Mouse (Mus musculus): ENCODE data around the gene Ntf3.

Ntf3 gene

GRCm38 (mm10) chr6:126166548-126167207, at the start of gene Ntf3:
Gene Ntf3, minus strand, starts transcription at chr6:126166910.
- DNase-seq: no peak

GRCm38 (mm10) chr6:126213330-126213729, 46.6 kb upstream of the Ntf3 start:
- DNase-seq: no peak

GRCm38 (mm10) chr6:126203366-126203765, 36.7 kb upstream of the Ntf3 start:
- DNase-seq: no peak

GRCm38 (mm10) chr6:126202959-126203358, 36.2 kb upstream of the Ntf3 start:
- DNase-seq: no peak

DNA sequence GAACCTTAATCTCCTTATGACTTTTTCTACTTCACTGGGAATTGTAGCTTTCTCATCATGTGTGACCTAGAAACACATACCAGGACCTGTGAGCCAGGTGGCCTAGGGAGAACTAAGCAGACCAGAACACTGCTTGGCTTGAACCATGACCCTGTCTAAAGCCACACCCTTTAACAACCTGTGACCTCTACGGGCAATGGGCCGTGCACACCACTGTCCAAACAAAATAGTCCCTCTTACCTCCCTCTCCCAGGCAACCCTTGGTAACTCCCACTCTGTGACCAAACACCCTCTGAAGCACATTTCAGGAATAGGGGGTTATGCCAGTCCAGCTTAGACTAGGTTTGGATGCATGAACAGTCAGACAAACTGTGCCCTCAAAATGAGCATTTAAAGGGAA, 35.0 kb upstream of the Ntf3 start:
- DNase-seq: no peak

DNA sequence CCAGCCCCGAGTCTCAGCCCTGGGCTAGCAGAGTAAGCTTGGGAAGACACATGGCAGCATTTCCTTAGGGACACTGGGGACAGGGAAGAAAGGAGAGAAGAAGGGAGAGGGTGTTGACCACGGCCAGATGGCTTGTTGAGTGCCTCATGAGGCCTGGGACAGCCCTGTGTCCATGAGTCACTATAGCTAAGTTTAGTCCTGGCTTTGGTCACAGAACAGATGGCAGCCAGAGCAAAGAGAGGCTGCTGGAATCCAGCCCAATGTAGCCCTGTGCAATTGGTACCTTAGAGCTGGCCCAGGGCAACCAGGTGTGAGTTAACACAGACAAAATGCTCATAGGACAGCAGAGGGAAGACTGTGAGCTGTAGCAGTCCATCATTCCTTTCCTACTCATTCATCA, 33.2 kb upstream of the Ntf3 start:
- DNase-seq: no peak

GRCm38 (mm10) chr6:126194760-126195159, 28.1 kb upstream of the Ntf3 start:
- DNase-seq: no peak

- no peak for DNase-seq
These were observed 23.6 kb upstream of the Ntf3 start for GRCm38 (mm10) chr6:126190218-126190871.

GRCm38 (mm10) chr6:126187400-126187799, 20.7 kb upstream of the Ntf3 start:
- DNase-seq: no peak

GRCm38 (mm10) chr6:126186116-126186515, 19.4 kb upstream of the Ntf3 start:
- no peak for DNase-seq

GRCm38 (mm10) chr6:126172071-126172470, 5.4 kb upstream of the Ntf3 start:
- no peak for DNase-seq

- no peak for DNase-seq
These were observed 4.1 kb upstream of the Ntf3 start for GRCm38 (mm10) chr6:126170772-126171171.

DNA sequence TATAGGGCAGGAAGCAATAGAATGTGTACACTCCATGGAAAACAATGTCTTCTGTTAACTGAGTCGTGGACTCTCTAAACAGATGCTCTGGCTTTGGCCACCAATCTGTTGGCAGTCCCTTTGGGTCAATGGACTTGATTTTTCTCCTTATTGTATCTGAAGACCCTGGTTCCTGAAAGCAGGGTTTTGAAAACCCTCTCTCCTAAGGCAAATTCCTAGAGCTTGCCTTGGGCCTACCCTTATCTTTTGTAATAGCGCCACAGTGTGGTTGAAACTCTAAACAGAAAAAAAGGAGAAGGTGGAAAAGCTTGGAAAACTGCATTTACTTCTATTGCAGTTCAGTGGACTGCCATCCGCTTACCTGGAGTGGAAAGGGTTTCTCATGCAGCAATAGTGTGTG, 1.0 kb upstream of the Ntf3 start:
- DNase-seq: no peak

DNA sequence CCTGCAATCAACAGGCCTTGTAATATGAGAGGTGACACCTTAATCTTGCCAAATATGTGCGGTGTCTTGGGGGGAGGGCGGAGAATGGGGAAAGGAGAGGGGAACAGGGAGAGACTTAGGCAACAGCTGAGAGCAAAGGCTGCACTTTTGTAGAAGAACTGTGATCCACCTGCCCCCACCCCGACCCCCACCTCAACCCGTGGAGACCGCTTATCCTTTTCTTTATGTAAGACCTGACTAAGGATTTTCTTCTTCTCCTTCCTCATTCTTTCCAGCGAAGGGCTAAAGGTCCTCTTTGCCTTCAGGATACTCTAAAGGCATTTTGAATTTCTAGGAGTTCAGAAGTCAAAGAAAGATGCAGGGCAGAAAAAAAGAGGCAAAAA, 489 bp upstream of the Ntf3 start:
- no peak for DNase-seq

DNA sequence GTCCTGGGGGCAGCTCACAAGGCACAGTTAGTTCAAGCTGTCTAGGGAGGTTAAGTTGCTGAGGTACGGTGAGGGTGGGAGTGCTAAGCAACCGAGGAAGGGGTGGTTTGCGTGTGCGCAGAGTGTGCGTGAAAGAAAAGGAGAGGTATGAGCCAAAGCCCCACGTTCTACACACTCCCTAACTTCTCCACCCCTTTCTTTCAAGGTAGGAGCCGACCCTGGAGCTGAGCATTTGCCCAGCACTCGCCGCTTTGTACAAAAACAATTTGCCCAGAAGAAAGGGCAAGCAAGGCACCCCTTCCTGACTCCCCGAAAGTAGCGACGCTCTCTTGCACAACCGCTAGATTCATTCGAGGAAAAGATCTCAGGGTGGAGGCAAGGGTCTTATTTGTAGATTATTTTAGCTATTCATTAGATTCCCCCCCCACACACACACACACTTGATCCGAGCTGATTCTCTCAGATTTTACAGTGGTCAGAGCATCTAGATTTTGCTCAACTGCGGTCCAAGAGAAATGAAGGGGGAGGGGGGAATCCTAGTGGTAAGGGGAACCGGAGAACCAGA, 1.0 kb downstream of the Ntf3 start:
- DNase-seq: no peak

DNA sequence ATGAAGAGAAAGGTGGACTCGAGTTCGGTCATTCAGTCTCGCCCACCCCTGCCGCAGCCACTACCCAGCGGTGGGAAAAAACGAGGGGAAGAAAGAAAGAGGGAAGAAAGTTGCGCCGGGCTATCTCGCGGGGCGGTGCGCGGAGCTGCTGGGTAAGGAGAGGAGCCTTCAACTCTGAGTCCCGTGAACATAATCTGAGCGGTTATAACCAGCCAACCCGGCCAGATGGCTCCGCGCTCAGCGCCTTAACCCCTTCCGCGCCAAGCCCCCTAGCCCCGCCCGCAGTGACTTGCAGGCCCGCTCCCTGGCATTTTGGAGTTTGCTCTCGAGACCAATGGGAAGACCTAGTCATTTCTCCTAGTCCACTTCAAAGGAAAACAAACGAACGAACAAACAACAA, 1.9 kb downstream of the Ntf3 start:
- DNase-seq: no peak

DNA sequence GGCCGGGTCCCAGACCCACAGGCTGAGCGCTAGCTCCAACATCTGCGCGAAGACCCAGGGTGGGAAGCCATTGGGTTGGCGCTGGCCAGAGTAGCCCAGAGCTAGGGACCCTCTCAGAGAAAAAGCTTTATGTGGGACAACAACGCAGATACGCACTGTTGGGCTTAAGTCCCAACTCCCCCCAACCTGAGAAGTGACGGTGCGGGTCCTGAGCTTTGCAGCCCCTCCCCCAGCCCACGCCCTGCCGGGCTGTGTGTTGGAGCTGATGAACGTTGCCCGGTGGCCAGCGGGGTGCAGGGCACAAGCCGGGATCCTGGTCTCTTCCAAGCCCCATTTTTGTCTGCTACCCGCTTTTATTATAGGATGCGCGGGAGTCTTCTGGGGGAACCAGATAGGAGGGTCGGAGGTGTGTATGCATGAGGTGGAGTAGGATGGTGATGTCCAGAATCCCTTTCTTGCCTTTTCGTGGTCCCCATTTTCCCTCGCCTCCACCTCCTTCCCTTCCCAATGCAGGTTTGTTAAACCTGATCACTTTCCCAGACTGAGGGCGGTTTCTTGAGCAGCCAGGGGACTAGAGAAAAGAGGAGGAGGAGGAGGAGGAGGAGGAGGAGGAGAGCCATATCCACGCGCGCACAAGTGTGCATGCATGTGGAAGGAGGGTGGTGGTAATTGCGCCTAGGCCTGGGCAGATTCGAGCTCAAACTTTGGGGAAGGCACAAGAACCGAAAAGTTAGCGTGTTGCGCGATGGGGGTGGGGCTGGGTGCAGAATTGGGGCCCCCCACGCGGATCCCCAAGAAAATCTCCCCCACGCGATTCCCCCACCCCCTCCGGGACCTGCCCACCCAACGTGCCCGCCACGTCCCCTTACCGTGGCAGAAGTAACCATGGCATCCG, 2.6 kb downstream of the Ntf3 start:
- no peak for DNase-seq

GRCm38 (mm10) chr6:126163181-126163621, 3.5 kb downstream of the Ntf3 start:
- DNase-seq: no peak

- no peak for DNase-seq
These were observed 4.4 kb downstream of the Ntf3 start for GRCm38 (mm10) chr6:126162351-126162758.

DNA sequence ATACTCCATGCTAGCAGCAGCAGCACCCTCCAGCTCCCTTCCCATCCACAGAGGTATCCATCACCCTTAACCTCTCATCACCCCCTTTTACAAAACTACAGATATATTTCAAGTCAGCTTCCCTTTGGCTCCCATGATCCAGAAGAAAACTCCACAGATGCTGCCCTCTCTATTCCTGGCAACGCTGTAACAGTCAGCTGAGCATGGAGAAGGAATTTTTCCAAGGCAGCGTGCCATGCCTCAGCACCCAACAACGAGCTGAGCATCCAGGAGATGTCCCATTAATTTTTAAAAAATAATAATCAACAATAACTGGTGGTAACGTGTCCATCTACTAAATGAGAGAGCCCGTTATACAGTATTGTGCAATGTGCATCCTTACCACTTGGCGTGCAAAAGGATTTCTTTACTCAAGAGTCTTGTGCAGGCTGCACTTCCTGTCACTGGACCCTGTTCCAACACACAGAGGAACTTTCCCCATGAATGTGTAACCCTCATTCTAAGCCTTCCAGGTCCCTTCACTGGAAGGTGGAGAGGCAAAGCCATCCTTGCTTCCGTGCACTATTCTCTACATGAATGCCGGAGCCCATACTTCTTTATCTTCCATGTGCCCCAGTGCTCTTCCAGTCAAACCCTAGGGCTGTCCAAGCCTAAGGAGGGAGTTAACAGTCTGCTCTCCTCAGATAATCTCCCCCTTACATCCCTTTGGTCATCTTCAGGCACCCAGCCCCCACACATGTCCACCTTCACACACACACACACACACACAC, 5.0 kb downstream of the Ntf3 start:
- DNase-seq: no peak

DNA sequence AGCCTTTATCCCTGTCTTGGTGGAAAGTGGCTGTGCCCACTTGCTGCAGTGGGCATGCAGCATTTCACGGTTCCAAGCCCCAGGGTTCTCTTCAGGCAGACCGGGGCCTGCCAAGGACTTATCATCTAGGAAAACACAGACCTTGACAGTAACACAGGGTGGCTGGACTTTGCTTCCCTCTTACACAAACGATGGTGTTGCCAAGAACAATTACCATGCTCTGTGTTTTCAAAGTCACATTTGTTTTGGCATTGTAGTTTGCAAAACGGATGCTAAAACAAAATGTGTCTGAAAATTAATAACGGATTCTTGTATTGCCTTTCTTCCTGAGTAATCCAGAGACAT, 6.7 kb downstream of the Ntf3 start:
- no peak for DNase-seq

GRCm38 (mm10) chr6:126159279-126160066, 7.2 kb downstream of the Ntf3 start:
- DNase-seq: no peak

Data from thymus, postnatal 14 days (tissue).